Mouse (Mus musculus) lung, postnatal 25 days (tissue): ENCODE measurements around the gene Ugt1a6a.
"Not testable (repeated sequence)": the region's sequence is repeated elsewhere in the genome, so short reads cannot be mapped to it uniquely, and the experiment has no call there.

ENCODE experiments used
- DNase-seq: peaks from one replicate; pipeline ENCODE4 v3.0.0; 2022; ENCODE audit warnings: low spot score

Ugt1a6a gene

GRCm38 (mm10) chr1:88212341-88213045 lies 77.9 kb downstream of the Ugt1a6a start:
- peak; percentile 10 for DNase-seq

- peak; percentile 0 for DNase-seq
Measured at GRCm38 (mm10) chr1:88213061-88213460, 78.5 kb downstream of the Ugt1a6a start.

GRCm38 (mm10) chr1:88213766-88214461 lies 79.3 kb downstream of the Ugt1a6a start:
- DNase-seq = peak; percentile 5

GRCm38 (mm10) chr1:88214462-88214952 lies 79.9 kb downstream of the Ugt1a6a start:
- no peak for DNase-seq

- peak; percentile 0 for DNase-seq
Measured at GRCm38 (mm10) chr1:88215466-88216380, 81.1 kb downstream of the Ugt1a6a start.

- no peak for DNase-seq
Measured at GRCm38 (mm10) chr1:88216551-88216950, 81.9 kb downstream of the Ugt1a6a start.

GRCm38 (mm10) chr1:88217144-88217543 lies 82.5 kb downstream of the Ugt1a6a start:
- DNase-seq = no peak

- DNase-seq = peak; percentile 0
Measured at GRCm38 (mm10) chr1:88217576-88217975, 83.0 kb downstream of the Ugt1a6a start.

GRCm38 (mm10) chr1:88218051-88218450 lies 83.4 kb downstream of the Ugt1a6a start:
- DNase-seq = peak; percentile 1

GRCm38 (mm10) chr1:88218591-88218990 lies 84.0 kb downstream of the Ugt1a6a start:
- DNase-seq = no peak

- DNase-seq = peak; percentile 1
Measured at GRCm38 (mm10) chr1:88219054-88219453, 84.4 kb downstream of the Ugt1a6a start.

DNA sequence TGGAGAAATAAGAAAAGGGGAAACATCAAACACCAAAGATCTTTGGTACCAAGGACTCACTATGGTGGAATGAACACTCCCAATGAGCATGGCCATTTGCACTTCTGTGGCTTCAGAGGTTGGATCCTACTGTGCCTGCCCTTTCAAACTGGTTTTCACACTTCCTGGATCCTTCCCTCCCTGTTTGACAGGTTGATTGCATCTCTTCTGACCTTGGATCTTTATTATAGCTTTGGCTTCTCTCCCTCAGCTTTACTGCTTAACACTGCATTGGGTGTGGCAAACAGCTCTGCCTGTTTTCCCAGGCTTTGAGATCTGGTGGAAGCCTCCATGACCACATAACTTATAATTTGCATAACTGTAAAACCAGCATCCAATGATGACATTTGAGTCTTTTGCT lies 85.7 kb downstream of the Ugt1a6a start:
- peak; percentile 3 for DNase-seq

GRCm38 (mm10) chr1:88222216-88222615 lies 87.6 kb downstream of the Ugt1a6a start:
- peak; percentile 0 for DNase-seq

DNA sequence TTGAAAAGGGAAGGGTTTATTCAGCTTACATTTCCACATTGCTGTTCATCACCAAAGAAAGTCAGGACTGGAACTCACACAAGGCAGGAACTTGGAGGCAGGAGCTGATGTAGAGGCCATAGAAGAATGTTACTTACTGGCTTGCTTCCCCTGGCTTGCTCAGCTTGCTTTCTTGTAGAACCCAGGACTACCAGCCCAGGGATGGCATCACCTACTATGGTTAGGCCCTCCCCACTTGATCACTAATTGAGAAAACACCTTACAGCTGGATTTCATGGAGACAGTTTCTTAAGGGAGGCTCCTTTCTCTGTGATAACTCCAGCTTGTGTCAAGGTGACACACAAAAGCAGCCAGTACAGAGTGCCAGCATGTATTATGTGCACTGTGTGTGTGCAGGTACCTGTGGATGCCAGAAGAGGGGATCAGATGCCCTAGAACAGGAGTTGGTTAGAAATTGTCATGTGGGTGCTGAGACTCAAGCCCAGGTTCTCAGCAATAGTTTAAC lies 88.5 kb downstream of the Ugt1a6a start:
- peak; percentile 6 for DNase-seq

DNA sequence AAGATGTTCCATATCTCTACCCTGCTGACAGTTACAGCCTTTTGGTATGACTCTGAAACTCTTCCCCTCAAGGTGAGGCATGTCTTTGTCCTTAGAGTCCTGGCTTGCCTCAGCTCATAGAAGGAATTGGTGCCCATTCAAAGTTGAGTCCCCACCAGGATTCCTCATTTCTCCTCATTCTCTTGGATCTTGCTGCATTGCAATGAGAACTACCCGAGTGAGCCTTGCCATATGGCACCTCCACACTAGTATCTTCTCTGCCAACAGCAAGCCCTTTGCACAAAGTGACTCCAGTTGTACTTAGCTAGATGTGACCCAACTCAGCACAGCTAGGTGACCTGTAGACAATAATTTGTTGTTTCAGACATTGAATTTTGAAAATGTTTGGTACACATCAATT lies 89.0 kb downstream of the Ugt1a6a start:
- DNase-seq = peak; percentile 18

- DNase-seq = peak; percentile 74
Measured at GRCm38 (mm10) chr1:88224029-88224776, 89.6 kb downstream of the Ugt1a6a start.

GRCm38 (mm10) chr1:88225301-88225700 lies 90.7 kb downstream of the Ugt1a6a start:
- DNase-seq = not testable (repeated sequence)

GRCm38 (mm10) chr1:88225741-88226140 lies 91.1 kb downstream of the Ugt1a6a start:
- no peak for DNase-seq

GRCm38 (mm10) chr1:88226670-88227379 lies 92.2 kb downstream of the Ugt1a6a start, which contains the start of gene Mroh2a:
Mroh2a (plus strand) TSS chr1:88226986.
- no peak for DNase-seq

DNA sequence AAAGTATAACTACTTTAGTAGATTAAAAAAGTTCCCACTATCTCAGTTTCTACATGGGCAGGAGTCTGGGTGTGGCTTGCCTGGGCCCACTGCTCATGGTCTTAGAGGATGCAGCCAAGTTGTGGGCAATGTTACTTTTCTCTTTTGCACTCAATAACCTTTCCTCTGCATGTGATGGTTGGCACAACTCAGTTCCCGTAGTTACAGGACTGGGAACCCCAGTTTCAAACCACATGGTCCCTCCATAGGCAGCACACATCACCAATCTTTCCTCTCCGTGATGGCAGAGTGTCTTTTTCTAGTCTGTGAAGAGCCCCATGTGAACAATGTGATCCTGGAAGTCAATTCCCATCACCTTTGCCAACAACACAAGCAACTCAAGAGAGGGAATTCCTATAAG lies 92.9 kb downstream of the Ugt1a6a start:
- DNase-seq = no peak

- DNase-seq = no peak
Measured at GRCm38 (mm10) chr1:88228121-88228520, 93.5 kb downstream of the Ugt1a6a start.
